Mouse (Mus musculus): ENCODE data around the gene Akap3. TPM values are rescaled to one million over a fixed set of nuclear protein-coding genes. Genes with fewer than 3 reads are reported as not detected.

The Akap3 gene
- polyA plus RNA-seq, 1 experiment from 2014 or later: not detected

Other genes starting within 250 kb of the Akap3 start
- gene Kcna1, start 206.7 kb upstream of the Akap3 start, polyA plus RNA-seq (2014; fragmentation: Nextera tagmentation; extraction: Ambion mirVana): 1.4 and 1.5 TPM in 2 replicates
- 7.7 and 10.5 TPM in 2 replicates for gene Kcna6, start 112.4 kb upstream of the Akap3 start, polyA plus RNA-seq (2014; fragmentation: Nextera tagmentation; extraction: Ambion mirVana)
- gene Ndufa9, start 4.0 kb upstream of the Akap3 start, polyA plus RNA-seq (2014; fragmentation: Nextera tagmentation; extraction: Ambion mirVana): 194 and 195 TPM in 2 replicates
- gene Dyrk4, start 68.7 kb downstream of the Akap3 start, polyA plus RNA-seq (2014; fragmentation: Nextera tagmentation; extraction: Ambion mirVana): 0.11 and 0.12 TPM in 2 replicates
- 73.2 and 75.4 TPM in 2 replicates for gene Rad51ap1, start 86.5 kb downstream of the Akap3 start, polyA plus RNA-seq (2014; fragmentation: Nextera tagmentation; extraction: Ambion mirVana)
- 21.2 and 24.2 TPM in 2 replicates for gene D6Wsu163e, start 86.9 kb downstream of the Akap3 start, polyA plus RNA-seq (2014; fragmentation: Nextera tagmentation; extraction: Ambion mirVana)
- gene Fgf6, start 162.5 kb downstream of the Akap3 start, polyA plus RNA-seq (2014; fragmentation: Nextera tagmentation; extraction: Ambion mirVana): 1.1 and 1.2 TPM in 2 replicates
- gene Fgf23, start 219.8 kb downstream of the Akap3 start, polyA plus RNA-seq (2014; fragmentation: Nextera tagmentation; extraction: Ambion mirVana): not detected in 2 replicates